Mouse (Mus musculus) liver, embryonic 12.5 days (tissue): ENCODE measurements around the gene Fbxw8. TPM values are rescaled to one million over a fixed set of nuclear protein-coding genes. Genes with fewer than 3 reads are reported as not detected.

ENCODE experiments used
- ATAC-seq: fragments of 200-750 bp; cut with Nextera tagmentation; 2 replicates; pipeline ENCODE4 v1.8.0; 2017; ENCODE audit warnings: moderate number of reproducible peaks, mild to moderate bottlenecking, moderate library complexity
- H3K27ac ChIP-seq: fragments of 300-500 bp; sonication (generic); 2 replicates; pipeline ENCODE4 v1.5.1; 2016; ENCODE audit warnings: mild to moderate bottlenecking
- H3K27me3 ChIP-seq: fragments of 300-500 bp; sonication (generic); replicated peaks from 2 replicates; pipeline ENCODE4 v1.6.1; 2016; ENCODE audit warnings: mild to moderate bottlenecking, moderate library complexity
- H3K36me3 ChIP-seq: fragments of 300-500 bp; sonication (generic); 2 replicates; pipeline ENCODE4 v1.6.1; 2016; ENCODE audit warnings: mild to moderate bottlenecking, moderate library complexity
- H3K4me1 ChIP-seq: fragments of 300-500 bp; sonication (generic); 2 replicates; pipeline ENCODE4 v1.6.1; 2016
- H3K4me2 ChIP-seq: fragments of 300-500 bp; sonication (generic); 2 replicates; pipeline ENCODE4 v1.6.1; 2016; ENCODE audit warnings: mild to moderate bottlenecking, moderate library complexity
- H3K4me3 ChIP-seq: fragments of 300-500 bp; sonication (generic); 2 replicates; pipeline ENCODE4 v1.5.1; 2016; ENCODE audit warnings: mild to moderate bottlenecking, moderate library complexity
- H3K9ac ChIP-seq: fragments of 300-500 bp; sonication (generic); 2 replicates; pipeline ENCODE4 v1.6.1; 2016; ENCODE audit warnings: mild to moderate bottlenecking, moderate library complexity
- H3K9me3 ChIP-seq: fragments of 300-500 bp; sonication (generic); replicated peaks from 2 replicates; pipeline ENCODE4 v1.6.1; 2016; ENCODE audit warnings: mild to moderate bottlenecking, moderate library complexity
- WGBS: fragments of 180-500 bp; shearing (Covaris S2); methylation state at CpG from one replicate; pipeline ENCODE4 v1.1.7; 2016; ENCODE audit not compliant: insufficient replicate concordance; 5-methylcytosine and 5-hydroxymethylcytosine counted together
- polyA plus RNA-seq: library from polyadenylated mRNA; unstranded; fragments of >200 nt; fragmentation: Nextera tagmentation; extraction: Ambion mirVana; gene quantifications from 2 replicates; pipeline ENCODE4 v1.2.1, GENCODE M21; 2016

The Fbxw8 gene
- polyA plus RNA-seq, 1 experiment from 2014 or later = 23.1 TPM

GRCm38 (mm10) chr5:118147264-118147663 lies 8.0 kb downstream of the Fbxw8 start:
- H3K4me2 ChIP-seq = no peak overlapping the region
- no peaks in the 10 kb centered on the region for H3K9me3 ChIP-seq
- no peak for ATAC-seq
- WGBS = 78% methylated on average over 10 of the region's 10 CpGs
- no peaks in the 10 kb centered on the region for H3K27me3 ChIP-seq
- H3K4me1 ChIP-seq = peaks cover 10% of the 10 kb centered on the region
- no peak overlapping the region for H3K4me3 ChIP-seq
- peaks cover 49% of the 10 kb centered on the region for H3K36me3 ChIP-seq
- H3K9ac ChIP-seq = no peak overlapping the region
- H3K27ac ChIP-seq = no peak overlapping the region

- H3K27ac ChIP-seq = no peak overlapping the region
- H3K9ac ChIP-seq = no peak overlapping the region
- ATAC-seq = no peak
- H3K4me1 ChIP-seq = peaks cover 10% of the 10 kb centered on the region
- WGBS = 74% methylated on average over 15 of the region's 15 CpGs
- H3K36me3 ChIP-seq = peaks cover 51% of the 10 kb centered on the region
- no peaks in the 10 kb centered on the region for H3K27me3 ChIP-seq
- H3K4me2 ChIP-seq = no peak overlapping the region
- H3K4me3 ChIP-seq = no peak overlapping the region
- H3K9me3 ChIP-seq = no peaks in the 10 kb centered on the region
These were observed 9.1 kb downstream of the Fbxw8 start for GRCm38 (mm10) chr5:118145999-118146679.

GRCm38 (mm10) chr5:118145458-118145857 lies 9.8 kb downstream of the Fbxw8 start:
- Histone ChIP-seq H3K27me3 (no peaks in the 10 kb centered on the region), H3K9me3 (no peaks in the 10 kb centered on the region), H3K4me3 (no peak overlapping the region), H3K4me1 (peaks cover 10% of the 10 kb centered on the region), H3K27ac (no peak overlapping the region), H3K36me3 (peaks cover 52% of the 10 kb centered on the region), H3K9ac (no peak overlapping the region), H3K4me2 (no peak overlapping the region)
- no peak for ATAC-seq
- WGBS = 81% methylated on average over 3 of the region's 3 CpGs

- no peak overlapping the region for H3K4me2 ChIP-seq
- H3K27ac ChIP-seq = no peak overlapping the region
- no peaks in the 10 kb centered on the region for H3K9me3 ChIP-seq
- peaks cover 49% of the 10 kb centered on the region for H3K36me3 ChIP-seq
- peaks cover 10% of the 10 kb centered on the region for H3K4me1 ChIP-seq
- H3K27me3 ChIP-seq = no peaks in the 10 kb centered on the region
- no peak overlapping the region for H3K4me3 ChIP-seq
- no peak for ATAC-seq
- WGBS = 68% methylated on average over 6 of the region's 6 CpGs
- no peak overlapping the region for H3K9ac ChIP-seq
These were observed 10.5 kb downstream of the Fbxw8 start for GRCm38 (mm10) chr5:118144770-118145169.

DNA sequence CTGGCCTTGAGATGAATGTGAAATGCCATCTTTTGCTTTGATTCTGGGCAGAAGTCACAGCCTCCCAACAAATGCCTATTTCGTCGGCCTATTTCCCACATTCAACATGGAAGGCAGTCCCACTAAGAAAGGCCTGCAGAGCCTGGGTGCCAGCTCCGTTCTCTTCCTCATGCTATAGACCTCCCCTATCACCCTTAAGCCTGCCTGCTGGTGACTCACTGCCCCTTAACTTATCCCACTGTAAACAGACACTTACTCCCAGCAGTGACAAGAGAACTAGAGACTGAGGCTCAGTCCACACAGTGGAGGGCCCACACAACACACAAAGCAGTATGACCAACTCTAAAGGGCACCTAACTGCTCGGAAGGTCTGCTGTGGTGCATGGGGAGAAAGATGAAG lies 10.9 kb downstream of the Fbxw8 start:
- no peaks in the 10 kb centered on the region for H3K27me3 ChIP-seq
- peaks cover 10% of the 10 kb centered on the region for H3K4me1 ChIP-seq
- H3K4me3 ChIP-seq = no peak overlapping the region
- no peak for ATAC-seq
- H3K9me3 ChIP-seq = no peaks in the 10 kb centered on the region
- H3K4me2 ChIP-seq = no peak overlapping the region
- peaks cover 50% of the 10 kb centered on the region for H3K36me3 ChIP-seq
- 85% methylated on average over 4 of the region's 4 CpGs for WGBS
- no peak overlapping the region for H3K9ac ChIP-seq
- no peak overlapping the region for H3K27ac ChIP-seq

DNA sequence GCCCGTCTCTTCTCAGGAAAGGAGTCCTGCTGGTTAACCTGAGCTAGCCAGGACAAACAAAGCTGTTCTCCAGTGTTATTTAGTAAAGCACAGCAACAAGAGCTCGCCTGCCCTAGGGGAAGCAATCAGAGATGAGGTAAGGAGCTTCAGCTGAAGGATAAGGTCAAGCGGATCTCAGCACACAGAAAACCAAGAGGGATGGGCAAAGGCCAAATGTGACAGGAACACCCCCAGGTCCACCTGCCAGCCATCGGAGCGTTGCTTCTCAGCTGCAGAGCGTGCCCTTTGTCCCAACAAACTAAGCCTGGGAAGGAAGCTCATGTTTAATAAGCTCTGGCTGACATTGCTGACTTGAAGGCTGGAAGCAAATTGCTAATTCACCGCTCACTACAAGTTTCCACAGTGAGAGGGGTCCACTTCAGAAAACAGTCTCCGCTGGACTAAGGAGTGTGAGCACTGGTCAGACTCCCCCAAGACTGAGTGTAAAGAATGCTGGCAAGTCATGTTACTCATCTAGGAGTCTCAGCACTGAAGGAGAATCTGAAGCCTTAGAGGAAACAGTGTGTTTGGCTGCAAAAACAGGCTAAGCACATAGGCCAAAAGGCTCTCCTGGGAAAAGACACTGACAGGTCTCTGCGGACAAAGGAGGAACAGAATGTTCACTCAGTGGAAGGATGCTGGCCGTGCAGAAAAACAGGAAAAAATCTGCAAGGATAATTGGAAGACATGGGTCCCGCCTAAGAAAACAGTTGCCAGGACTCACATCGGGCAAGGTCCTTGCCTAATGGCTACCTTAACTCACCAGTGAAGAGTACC lies 11.8 kb downstream of the Fbxw8 start:
- Histone ChIP-seq H3K4me2 (no peak overlapping the region), H3K9ac (no peak overlapping the region), H3K4me1 (peaks cover 10% of the 10 kb centered on the region), H3K4me3 (no peak overlapping the region), H3K27me3 (no peaks in the 10 kb centered on the region), H3K27ac (no peak overlapping the region), H3K9me3 (no peaks in the 10 kb centered on the region), H3K36me3 (peaks cover 56% of the 10 kb centered on the region)
- no peak for ATAC-seq
- 82% methylated on average over 12 of the region's 12 CpGs for WGBS

GRCm38 (mm10) chr5:118142471-118142870 lies 12.8 kb downstream of the Fbxw8 start:
- peaks cover 10% of the 10 kb centered on the region for H3K4me1 ChIP-seq
- no peaks in the 10 kb centered on the region for H3K9me3 ChIP-seq
- no peaks in the 10 kb centered on the region for H3K27me3 ChIP-seq
- no peak for ATAC-seq
- H3K4me2 ChIP-seq = no peak overlapping the region
- no peak overlapping the region for H3K27ac ChIP-seq
- peaks cover 65% of the 10 kb centered on the region for H3K36me3 ChIP-seq
- 73% methylated on average over 8 of the region's 8 CpGs for WGBS
- no peak overlapping the region for H3K4me3 ChIP-seq
- no peak overlapping the region for H3K9ac ChIP-seq

DNA sequence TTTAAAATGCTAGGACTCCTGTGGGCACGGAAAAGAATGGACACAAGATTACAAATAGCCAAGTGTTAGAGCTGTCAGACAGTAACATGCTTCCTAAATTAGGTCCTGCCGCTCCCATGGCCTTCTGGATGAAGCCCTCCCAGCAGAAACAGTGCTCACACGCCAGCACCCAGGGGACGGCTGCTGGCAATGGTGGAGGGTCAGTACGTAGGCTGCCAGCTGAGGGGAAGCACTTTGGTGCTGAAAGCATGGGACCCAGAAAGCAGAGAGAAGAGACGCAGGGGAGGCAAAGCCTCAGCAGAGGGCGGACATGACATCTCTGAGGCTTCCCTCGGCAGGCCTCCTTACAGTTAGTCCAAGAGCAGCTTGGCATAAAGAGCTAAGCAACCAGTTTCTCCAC lies 15.6 kb downstream of the Fbxw8 start:
- no peak overlapping the region for H3K27ac ChIP-seq
- no peak for ATAC-seq
- no peak overlapping the region for H3K4me3 ChIP-seq
- peaks cover 70% of the 10 kb centered on the region for H3K36me3 ChIP-seq
- peaks cover 4% of the 10 kb centered on the region; the same call in 1 of the 2 replicates for H3K4me1 ChIP-seq
- H3K27me3 ChIP-seq = no peaks in the 10 kb centered on the region
- no peak overlapping the region for H3K9ac ChIP-seq
- H3K4me2 ChIP-seq = no peak overlapping the region
- 90% methylated on average over 8 of the region's 8 CpGs for WGBS
- no peaks in the 10 kb centered on the region for H3K9me3 ChIP-seq

- 75% methylated on average over 5 of the region's 5 CpGs for WGBS
- Histone ChIP-seq H3K9ac (no peak overlapping the region), H3K27me3 (no peaks in the 10 kb centered on the region), H3K27ac (no peak overlapping the region), H3K4me1 (no peaks in the 10 kb centered on the region), H3K4me3 (no peak overlapping the region), H3K9me3 (no peaks in the 10 kb centered on the region), H3K36me3 (peaks cover 61% of the 10 kb centered on the region), H3K4me2 (no peak overlapping the region)
- ATAC-seq = no peak
These were observed 18.9 kb downstream of the Fbxw8 start for GRCm38 (mm10) chr5:118136391-118136790.

- WGBS = 81% methylated on average over 9 of the region's 9 CpGs
- H3K9ac ChIP-seq = no peak overlapping the region
- H3K4me3 ChIP-seq = no peak overlapping the region
- H3K4me2 ChIP-seq = no peak overlapping the region
- no peaks in the 10 kb centered on the region for H3K4me1 ChIP-seq
- no peak for ATAC-seq
- H3K27me3 ChIP-seq = no peaks in the 10 kb centered on the region
- no peaks in the 10 kb centered on the region for H3K9me3 ChIP-seq
- no peak overlapping the region for H3K27ac ChIP-seq
- H3K36me3 ChIP-seq = peaks cover 64% of the 10 kb centered on the region
These were observed 26.6 kb downstream of the Fbxw8 start for GRCm38 (mm10) chr5:118128651-118129050.

GRCm38 (mm10) chr5:118128208-118128607 lies 27.1 kb downstream of the Fbxw8 start:
- H3K9me3 ChIP-seq = no peaks in the 10 kb centered on the region
- WGBS = 85% methylated on average over 6 of the region's 6 CpGs
- ATAC-seq = no peak
- no peaks in the 10 kb centered on the region for H3K27me3 ChIP-seq
- no peak overlapping the region for H3K9ac ChIP-seq
- H3K4me3 ChIP-seq = no peak overlapping the region
- no peak overlapping the region for H3K4me2 ChIP-seq
- H3K4me1 ChIP-seq = no peaks in the 10 kb centered on the region
- H3K27ac ChIP-seq = no peak overlapping the region
- H3K36me3 ChIP-seq = peaks cover 65% of the 10 kb centered on the region

DNA sequence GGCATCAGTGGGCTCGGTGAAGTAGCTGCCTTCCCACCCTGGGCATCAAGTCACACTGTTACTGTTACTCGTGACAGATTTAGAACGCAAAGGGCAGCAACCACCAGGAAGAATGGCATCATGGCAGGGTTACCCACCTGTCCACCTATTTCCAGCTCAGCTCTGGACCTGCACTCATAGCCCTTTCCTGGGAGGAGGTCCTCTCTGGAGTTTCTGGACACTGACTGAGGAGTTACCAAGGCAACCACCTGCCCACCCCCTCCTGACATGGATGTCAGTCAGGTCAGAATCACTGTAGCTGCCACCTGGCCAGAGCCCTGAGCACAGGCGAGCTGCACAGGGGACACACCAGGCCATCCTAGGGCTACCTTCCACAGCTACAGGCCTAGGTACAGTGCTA lies 28.6 kb downstream of the Fbxw8 start:
- no peak overlapping the region for H3K4me3 ChIP-seq
- ATAC-seq = no peak
- 77% methylated on average over 4 of the region's 4 CpGs for WGBS
- no peaks in the 10 kb centered on the region for H3K4me1 ChIP-seq
- H3K9ac ChIP-seq = no peak overlapping the region
- H3K36me3 ChIP-seq = peaks cover 68% of the 10 kb centered on the region
- no peak overlapping the region for H3K27ac ChIP-seq
- no peak overlapping the region for H3K4me2 ChIP-seq
- no peaks in the 10 kb centered on the region for H3K9me3 ChIP-seq
- no peaks in the 10 kb centered on the region for H3K27me3 ChIP-seq
